Mouse (Mus musculus) urinary bladder, postnatal 36 days (tissue): ENCODE results near the gene Ucma.
"Not testable (repeated sequence)": the region's sequence is repeated elsewhere in the genome, so short reads cannot be mapped to it uniquely, and the experiment has no call there.

ENCODE experiments used
- DNase-seq, 2 experiments: peaks; one replicate each; pipeline ENCODE4 v3.0.0; 2022; ENCODE audit warnings: low spot score in 2 of 2, mixed read lengths in 1 of 2

Ucma gene

DNA sequence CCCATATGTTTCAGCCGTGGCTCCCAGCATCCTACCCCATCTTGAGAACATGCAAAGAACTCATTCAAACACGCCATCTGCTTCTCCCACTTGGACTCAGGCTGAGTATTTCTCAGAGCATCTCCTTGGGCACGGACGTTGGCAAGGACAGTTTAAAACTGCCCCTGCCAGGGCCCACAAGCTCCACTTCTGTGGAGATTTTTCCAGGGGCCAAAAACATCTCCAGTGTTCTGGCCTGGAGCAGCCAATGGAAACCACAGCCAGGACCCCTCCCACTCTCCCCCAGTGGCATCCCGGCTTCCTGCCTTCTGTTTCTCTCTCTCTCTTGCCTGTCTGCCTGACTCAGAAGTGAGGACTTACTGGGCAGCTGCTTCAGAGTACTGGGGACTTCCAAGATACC, at the start of gene Ucma:
Gene Ucma (plus strand): TSS at position 316 of the 400 bp plus-strand sequence.
- DNase-seq = no peak

DNA sequence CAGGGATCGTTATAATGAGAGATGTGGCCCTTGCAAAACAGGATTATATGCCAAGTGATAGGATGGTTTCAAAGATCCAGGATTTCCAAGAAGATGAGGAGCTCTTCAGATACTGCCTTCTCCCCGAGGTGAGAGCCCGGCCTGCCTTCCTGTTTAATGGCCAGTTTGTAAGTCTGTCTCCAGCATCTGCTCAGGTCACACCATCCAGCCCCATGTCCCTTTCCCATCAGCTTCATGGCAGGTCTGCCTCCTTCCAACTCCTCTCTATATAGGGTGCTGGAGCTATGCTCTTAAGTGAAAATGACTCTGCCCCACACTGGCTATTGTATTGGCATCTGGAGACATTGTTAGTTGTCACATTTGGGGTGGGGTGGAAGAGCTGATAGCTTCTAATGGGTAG, 48.5 kb upstream of the Ucma start:
- no peak for DNase-seq

DNA sequence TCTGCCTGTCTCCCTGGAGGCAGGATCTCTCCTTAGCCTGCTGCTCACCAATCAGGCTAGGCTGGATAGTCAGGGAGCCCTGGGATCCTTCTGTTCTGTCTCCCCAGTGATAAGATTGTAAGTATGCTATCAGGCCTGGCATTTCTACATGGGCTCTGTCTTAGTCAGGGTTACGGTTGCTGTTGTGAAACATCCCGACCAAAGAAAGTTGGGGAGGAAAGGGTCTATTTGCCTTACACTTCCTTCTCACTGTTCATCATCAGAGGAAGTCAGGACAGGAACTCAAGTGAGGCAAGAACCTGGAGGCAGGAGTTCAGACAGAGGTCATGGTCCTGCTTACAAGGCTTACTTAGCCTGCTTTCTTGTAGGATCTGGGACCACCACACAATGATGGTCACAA, 46.7 kb upstream of the Ucma start:
- DNase-seq = no peak

DNA sequence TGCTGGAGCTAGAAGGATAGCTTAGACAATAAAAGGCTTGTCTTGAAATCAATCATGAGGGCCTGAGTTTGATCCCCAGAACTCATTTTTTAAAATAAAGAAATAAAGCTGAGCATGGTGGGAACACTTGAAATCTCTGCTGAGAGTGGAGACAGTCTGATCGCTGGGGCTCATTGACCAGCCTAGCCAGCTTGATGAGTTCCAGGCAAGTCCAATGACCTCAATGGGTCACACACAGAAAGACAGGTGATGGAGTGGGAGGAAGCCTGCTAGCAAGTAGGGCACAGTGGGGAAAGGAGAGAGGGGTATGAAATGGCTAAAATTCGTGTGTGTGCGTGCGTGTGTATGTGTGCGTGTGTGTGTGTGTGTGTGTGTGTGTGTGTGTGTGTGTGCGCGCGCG, 41.4 kb upstream of the Ucma start:
- no peak for DNase-seq

DNA sequence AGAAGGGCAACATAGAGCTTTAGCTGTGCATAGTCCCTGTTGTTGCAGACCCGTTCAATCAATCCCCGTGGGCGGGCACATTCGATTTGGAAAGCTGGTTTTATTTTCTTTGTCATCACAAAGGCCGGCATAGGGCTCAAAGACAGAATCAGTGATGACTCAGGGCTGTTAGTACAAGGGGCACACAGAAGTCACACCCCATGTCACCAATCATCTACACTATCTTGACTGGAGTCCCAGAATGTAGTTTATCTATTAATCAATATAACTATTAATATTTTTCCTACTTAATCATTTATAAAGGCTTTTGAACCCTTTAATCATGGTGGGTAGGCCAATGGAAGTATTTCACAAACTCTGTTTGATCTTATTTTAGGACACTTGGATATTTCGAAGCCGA, 38.0 kb upstream of the Ucma start:
- no peak for DNase-seq

DNA sequence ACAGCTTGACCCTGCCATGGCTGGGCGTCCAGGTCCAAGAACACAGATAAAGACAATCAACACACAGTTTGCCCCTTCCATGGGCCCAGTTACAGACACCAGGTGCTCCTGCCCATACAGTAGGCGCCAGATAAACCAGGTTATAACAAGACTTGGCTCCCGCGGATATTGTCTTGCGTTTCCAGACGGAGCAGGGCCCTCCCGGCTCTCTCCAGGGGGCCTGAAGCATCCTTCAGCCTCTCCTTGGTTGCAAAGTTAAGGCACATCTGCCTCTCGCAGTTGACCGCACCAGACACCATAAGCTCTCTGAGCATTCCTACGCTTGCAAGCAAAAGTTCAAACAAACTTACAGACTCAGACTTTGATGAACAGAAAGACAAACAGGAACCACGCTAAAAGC, 35.1 kb upstream of the Ucma start:
- no peak for DNase-seq

DNA sequence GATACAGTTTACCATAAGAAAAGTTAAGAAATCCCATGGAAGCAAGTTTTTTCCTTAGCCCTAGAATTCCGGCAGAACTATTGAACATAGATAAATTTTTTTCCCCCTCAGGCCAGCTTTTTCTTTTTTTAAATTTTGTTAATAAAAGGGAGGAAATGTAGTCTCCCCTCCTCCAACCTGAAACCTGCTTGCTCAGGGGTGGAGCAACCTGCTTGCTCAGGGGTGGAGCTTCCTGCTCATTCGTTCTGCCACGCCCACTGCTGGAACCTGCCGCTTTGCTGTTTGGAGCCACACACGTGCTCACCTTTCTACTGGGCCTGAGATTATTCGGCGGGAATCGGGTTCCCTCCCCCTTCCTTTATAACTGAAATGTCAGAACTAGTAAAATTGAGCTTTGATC, 26.2 kb upstream of the Ucma start:
- DNase-seq = not testable (repeated sequence)

DNA sequence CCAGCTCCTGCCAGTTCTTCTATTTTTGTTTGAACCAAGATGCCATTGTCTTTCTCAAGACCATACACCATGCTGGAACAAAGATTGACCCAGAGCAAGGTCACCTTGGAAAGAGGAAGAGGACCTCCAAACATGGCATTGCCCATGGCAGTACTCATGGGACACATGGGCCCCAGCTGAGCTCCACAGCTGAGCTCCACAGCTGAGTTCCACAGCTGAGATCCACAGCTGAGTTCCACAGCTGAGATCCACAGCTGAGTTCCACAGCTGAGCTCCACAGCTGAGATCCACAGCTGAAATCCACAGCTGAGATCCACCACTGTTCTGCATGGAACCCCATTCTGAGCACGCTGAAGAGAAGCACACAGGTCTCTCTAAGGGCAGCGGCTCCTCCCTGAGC, 24.9 kb upstream of the Ucma start:
- DNase-seq = no peak

DNA sequence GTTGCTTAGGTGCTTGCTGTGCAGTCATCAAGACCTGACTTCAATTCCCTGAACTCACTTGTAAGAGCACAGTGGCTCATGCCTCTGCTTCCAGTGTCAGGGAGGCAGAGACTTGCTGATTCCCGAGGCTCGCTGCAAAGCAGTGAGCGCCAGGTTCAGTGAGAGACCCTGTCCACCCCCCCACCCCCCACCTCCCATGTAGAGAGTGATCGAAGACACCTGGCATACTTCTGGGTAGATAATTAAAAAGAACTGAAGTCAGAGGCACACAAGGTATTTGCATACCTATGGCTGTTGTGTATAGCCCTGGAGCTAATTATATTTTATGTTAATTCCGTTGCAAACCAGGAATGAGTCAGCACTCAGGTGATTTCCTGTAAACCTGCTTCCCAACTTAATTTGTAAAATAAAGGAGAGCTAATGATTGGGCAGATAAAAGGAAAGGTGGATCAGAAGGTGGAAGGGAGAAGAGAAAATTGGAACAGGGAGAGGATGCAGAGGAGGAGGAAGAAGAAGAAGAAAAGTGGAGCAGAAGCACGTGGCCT, 21.6 kb upstream of the Ucma start:
- DNase-seq = no peak

DNA sequence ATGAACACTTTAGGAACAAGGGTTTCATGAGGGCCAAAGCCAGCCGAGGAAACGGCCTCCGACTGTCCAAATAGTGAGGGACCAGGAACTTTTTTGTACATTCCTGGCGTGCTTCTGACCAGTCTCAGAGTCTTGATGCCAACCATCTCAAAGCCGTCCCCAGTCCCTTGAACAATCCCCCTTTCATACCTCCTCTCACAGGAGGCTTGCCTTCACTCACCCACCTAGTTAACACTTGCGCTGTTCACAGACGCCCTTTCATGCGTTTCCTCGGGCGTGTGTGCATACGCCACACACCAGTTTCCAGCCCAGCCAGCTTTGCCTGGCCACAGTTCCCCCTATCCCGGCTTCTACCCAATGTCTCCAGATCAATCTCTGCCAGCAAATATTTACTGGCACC, 17.9 kb upstream of the Ucma start:
- no peak for DNase-seq

DNA sequence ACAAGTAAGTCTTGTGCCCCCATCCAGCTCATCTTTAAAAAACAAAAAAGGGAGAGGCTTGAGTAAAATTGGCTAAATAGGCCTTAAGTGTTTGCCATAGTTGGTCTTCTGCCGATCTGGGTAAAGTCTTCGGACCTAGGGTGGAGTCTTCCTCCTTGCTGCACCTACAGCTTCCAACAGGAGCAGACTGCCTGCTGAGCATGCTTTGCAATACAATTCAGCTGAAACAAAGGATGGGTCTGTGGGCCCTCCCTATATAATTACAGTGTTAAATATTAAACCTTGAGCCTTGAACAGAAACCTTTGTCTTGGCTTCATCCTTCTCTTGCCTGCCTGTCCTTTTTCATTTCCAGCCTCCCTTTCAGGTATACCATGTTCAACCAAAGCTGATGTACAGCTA, 8.1 kb upstream of the Ucma start:
- no peak for DNase-seq

DNA sequence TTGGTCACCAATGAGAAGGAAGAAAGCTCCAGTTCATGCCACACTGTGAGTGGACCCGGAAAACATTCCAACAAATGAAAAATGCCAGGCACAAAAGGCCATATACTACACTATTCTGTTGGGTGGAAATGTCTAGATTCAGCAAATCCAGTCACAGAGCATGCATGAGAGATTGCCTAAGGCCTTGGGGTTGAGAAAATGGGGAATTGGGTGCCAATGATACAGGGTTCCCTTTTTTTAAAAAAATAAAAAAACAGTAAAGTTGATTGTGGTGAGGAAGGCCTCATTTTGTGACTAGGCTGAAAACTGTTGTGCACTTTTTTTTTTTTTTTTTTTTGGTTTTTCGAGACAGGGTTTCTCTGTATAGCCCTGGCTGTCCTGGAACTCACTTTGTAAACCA, 6.8 kb upstream of the Ucma start:
- no peak for DNase-seq

DNA sequence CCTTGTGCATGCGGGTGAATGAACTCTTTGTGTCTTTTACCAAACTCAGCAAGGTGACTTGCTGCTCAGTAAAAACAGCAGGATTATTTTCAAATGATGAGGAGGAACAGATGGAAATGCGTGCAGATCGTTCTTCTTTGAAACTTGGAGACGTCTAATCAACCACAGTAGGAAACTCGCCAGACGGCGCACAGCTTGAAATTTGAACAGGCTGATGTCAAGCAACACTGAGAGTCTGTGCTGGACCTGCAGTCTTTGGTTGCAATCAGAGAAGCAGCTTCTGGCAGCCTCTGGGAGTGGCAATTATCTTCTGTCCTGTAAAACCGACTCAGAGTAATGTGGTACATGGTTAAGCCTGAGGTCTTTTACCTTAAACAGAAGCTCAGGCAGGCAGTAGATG, 2.2 kb downstream of the Ucma start:
- DNase-seq = no peak

DNA sequence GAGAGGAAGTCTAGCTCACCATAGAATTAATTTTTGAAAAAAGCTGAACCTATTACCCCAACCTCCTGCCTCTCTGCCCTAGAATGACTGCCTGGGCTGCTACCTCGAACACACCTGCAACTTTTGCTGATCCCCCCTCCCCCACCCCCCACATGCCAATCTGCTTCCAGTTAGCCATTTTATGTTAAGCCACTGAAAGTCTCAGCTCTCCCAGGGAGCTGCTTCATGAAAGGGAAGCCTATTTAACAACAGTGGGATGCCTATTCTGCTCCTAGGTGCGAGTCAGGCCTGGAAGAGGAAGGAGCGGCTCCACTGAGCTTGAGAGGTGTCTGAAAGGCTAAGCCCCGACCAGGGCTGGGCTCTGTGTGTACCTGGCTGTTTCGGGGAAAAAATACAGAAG, 8.1 kb downstream of the Ucma start:
- DNase-seq = no peak

DNA sequence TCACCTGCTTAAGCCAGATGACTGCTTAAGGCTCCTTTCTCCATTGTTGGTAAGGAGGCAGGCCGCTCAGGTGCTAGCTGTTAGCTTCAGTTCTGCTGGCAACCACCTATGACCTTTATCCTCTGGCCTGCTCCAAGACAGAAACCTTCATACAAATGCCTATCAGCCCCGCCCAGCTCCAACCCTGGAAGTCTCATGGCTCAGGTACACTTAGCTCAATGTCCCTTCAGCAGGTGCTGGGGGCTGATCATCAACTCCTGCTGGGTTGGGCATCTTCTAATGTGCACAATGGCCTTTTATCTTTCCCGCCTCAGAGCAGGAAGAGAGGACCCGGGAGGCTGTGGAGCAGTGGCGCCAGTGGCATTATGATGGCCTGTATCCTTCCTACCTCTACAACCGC, 9.1 kb downstream of the Ucma start:
- DNase-seq = no peak

DNA sequence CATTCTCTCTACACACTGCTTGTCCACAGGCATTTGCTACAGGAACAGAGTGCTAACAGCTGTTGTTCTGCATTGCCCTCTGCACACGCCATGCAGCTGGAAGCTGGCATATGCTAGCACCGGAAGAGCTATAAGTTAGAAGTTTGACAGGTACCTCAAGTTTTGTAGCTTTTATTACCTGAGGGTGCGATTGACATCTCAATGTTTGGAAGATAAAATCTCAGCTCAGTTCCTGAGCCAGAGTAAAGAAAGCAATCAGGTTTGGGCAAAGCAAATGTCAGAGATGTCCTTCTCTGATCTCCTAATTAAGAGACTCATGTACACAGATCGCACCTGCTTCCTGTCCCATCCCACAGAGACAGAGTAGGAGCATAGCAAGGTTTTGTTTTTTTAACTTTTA, 10.9 kb downstream of the Ucma start:
- no peak for DNase-seq

DNA sequence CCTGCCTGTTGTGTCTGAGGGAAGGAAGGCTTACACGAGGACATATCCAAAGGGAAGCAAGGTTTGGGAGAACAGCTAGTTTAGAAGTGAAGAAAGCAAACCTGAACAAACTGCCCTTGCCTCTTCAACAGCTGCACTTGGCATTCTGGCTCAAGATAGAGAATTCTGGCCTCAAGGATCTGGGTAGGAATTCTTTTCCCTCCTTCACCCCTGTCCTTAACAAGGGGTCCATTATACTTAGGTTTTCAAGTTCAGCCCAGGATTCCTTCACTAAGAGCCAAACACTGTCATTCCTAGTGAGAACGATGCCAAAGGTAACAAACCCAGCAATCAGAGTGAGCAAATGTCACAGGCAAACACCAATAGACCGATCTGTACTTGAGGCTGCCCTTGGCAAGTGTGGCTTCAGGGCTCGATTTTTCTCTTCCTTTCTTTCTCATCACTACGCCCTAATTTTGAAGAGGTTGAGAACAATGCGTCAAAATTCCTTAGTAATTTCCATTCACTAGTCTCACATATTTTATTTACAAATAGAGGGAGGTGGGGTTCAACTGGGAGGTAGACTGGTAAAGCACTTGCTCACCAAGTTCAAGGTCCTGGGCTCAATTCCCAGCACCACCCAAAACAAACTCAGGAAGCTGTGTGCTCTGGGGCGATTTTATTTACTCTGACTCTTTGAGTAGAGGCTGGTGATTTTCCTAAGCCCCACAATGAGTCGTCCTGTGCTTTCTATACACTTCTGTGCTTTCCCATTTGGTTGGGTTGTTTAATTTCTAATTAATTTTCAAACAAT, 11.7 kb downstream of the Ucma start:
- no peak for DNase-seq

DNA sequence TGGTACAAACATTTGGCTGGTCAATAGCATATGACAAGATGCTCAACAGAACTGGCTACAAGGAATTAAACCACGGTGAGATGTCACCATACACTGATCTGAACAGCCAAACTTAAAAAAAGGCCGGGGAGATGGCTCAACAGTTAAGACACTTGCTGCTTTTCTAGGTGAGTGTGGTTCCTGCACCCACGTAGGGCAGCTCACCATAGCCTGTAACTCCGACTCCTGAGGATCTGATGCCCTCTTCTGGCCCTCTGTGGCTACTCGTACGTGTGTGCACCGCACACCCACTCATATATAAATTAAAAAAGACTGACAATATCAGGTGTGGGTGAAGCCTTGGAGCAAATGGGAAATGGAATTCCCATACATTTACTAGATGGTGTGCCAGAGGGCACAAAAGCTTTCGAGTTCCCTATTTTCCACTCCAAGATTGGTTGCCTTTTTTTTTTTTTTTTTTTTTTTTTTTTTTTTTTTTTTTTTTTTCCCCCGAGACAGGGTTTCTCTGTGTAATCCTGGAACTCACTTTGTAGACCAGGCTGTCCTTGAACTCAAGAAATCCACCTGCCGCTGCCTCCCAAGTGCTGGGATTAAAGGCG, 13.0 kb downstream of the Ucma start:
- DNase-seq = no peak

DNA sequence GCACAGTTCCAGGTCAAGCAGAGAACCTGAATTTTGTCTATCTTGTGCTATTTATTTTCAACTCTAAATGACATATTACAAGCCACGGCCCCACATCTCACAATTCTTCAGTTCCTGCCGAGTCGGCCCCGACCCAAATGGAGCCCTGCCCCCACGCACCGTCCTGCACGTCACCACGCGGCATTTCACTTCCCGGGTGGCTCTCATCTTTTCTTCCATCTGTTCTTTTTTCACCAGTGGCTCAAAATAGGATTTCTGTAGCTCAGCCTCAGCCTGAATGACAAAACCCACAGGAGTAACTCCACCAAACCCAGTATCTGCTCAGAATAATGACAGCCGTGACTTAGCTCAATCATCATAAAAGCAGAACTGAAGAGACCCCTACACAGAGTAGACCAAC, 17.7 kb downstream of the Ucma start:
- DNase-seq = no peak

DNA sequence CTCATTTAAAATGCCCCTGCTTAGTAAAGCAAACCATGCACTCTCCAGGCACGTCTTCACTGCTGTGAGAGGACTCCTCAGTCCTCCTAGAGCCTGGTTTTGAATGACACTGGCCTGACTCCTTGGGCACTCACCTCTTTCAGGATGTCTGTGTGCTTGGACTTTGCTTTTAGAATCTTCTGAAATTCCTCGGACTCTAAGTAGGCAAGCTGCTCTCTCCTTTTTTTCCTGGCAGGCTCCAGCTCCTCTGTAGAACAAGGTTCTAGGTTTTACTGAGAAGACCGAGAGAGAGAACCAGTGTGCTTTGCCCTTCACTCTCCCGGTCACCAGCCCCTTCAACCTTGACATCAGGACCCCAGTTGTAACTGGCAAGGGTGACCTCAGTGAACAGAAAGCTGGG, 18.5 kb downstream of the Ucma start:
- DNase-seq = no peak

DNA sequence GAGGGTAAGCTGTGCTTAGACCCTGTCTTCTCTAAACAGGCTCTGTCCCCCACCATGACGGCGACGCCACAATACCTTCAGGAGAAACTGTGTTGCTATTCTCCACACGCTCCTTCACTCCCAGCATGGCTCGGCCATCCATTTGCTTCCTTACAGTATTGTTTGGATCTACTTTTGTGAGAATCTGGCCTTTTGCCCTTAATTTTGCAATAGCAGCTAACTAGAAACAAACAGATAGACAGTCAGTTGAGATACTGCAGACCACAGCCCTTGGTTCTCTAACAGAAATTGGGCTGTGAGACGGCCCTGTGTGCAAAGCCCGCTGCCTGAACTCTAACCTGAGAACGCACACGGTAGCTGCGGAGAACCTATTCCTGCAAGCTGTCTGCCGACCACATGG, 19.7 kb downstream of the Ucma start:
- DNase-seq = no peak

DNA sequence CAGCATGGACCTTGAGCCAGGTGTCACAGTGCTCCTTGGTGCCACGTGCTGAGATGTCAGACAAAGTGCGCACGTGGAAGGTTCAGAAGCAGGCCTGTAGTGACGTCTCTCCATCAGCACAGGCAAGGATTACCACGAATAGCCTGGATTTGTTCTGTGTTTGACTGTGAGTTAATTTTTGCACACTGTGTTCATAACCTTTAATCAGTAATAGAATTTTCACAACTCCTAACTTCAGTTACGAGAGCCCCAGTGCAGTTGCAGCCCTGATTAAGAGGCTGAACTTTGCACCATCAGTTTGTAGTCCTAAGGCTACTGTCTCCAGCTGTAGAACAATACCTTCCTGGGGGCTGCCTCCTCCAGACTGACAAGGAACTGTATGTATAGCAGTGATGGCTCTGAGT, 20.5 kb downstream of the Ucma start:
- DNase-seq = no peak

DNA sequence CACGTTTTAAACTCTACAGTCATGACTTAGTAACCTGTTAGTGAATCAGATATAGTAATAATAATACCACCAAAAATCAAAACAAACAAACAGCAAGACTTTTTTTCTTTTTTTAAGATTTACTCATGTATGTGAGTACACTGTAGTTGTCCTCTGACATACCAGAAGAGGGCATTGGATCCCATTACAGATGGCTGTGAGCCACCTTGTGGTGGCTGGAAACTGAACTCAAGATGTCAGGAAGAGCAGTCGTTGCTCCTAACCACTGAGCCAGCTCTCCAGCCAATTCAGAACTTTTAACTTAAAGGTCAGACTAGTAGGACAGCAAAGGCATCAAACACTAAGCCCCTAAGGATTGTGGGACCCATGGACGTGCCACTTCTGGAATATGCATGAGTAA, 23.0 kb downstream of the Ucma start:
- no peak for DNase-seq

DNA sequence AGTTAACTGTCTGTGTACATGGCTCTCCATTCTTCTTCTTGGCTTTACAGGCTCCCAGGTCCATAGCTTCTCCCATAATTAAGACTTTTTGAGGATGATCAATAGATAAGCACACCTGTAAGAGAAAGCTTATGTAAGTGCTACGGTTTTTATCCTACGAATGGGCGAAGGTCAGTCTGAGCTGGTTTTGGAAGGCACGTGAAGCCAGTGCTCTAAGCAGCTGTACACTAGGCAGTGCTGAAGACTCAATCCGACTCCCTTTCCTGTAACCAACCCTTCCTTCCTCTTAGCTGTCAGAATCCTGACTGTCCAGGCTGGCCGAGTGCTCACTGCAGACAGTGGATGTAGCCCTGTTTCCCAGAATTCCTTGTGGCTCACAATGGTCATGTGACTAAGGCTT, 25.3 kb downstream of the Ucma start:
- DNase-seq = no peak
